In the genomic region with DNA sequence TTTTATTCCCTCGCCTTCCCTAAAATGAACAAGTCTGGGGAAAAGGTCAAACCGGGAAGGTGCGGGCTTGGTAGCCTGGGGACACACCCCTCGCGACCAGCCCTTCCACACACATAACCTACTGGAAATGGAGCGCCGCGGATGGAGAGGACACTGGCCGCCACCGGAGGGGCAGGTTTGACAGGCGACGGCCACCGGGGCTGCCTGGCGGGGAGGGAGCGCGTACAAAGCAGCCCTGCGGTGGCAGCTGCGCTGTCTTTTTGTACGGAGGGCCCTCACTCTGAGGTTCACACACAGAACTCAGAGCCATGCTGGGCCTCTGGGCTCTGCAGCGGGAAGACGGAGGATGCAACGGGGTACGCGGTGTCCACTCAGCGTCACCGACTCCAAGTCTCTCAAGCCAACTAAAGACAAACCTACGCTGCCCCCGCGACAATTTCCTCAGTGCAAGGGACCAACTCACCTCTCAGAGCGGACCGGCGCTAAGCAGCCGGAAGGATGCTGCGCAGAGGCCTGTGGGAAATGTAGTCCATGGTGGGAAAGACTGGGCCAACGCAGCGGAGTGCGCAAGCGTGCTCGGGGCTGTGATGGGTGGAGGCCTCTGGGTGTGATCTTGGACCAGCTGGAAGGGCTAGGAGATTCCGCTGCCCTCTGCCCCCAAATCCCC, we compare ENCODE assay signal across 8 mouse cellular contexts. TPM values are rescaled to one million over a fixed set of nuclear protein-coding genes. Genes with fewer than 3 reads are reported as not detected.
DNase-seq lines count a peak whose midpoint lies in the region; ATAC-seq lines count a peak whose summit lies in the region.

A gene (minus strand): TSS at position 499 of the 667 bp plus-strand sequence.

- WGBS in embryonic facial prominence, embryonic 14.5 days = under 1% methylated on average over 37 of the region's 40 CpGs
- under 1% methylated on average over 40 of the region's 40 CpGs for WGBS in kidney, embryonic 14.5 days
- whole genome bisulfite sequencing in limb, embryonic 15.5 days = under 1% methylated on average over 40 of the region's 40 CpGs

- peak; percentile 81 for DNase-seq in 3T3-L1 (ENCODE audit: low read depth, low spot score)
- peak; percentile 62 for DNase-seq in adrenal gland, postnatal 4 days (ENCODE audit: low spot score in 2 of 2)
- DNase-seq in embryonic facial prominence, embryonic 14.5 days (ENCODE audit: low spot score) = peak; percentile 95
- DNase-seq in heart, adult 9 months (ENCODE audit: low spot score in 2 of 2) = peak; percentile 89 to 90
- DNase-seq in monocyte, adult 2 months (ENCODE audit: low read depth in 1 of 2, low spot score in 2 of 2) = peak; percentile 42 to 56
- peak; percentile 90 to 91 for DNase-seq in spleen, postnatal 36 days (ENCODE audit: low spot score in 2 of 2)

- H3K9me3 ChIP-seq in embryonic facial prominence, embryonic 14.5 days (ENCODE audit: control insufficient read depth, low read length) = no peaks in the 10 kb centered on the region
- H3K9me3 ChIP-seq in kidney, embryonic 14.5 days (ENCODE audit: control insufficient read depth, low read length) = no peaks in the 10 kb centered on the region
- no peaks in the 10 kb centered on the region for H3K9me3 ChIP-seq in limb, embryonic 15.5 days

- H3K4me1 ChIP-seq in embryonic facial prominence, embryonic 14.5 days (ENCODE audit: control insufficient read depth, insufficient read depth, low read length) = peaks cover 7% of the 10 kb centered on the region; the same call in 1 of the 2 replicates
- peaks cover 10% of the 10 kb centered on the region for H3K4me1 ChIP-seq in kidney, embryonic 14.5 days (ENCODE audit: control insufficient read depth, insufficient read depth, low read length)
- peaks cover 16% of the 10 kb centered on the region for H3K4me1 ChIP-seq in limb, embryonic 15.5 days

- peak within 1 kb of the TSS; percentile 79 for H3K4me2 ChIP-seq in embryonic facial prominence, embryonic 14.5 days (ENCODE audit: low read depth, low read length)
- H3K4me2 ChIP-seq in kidney, embryonic 14.5 days (replicated peaks; ENCODE audit: low read depth, low read length) = peak within 1 kb of the TSS; percentile 84
- H3K4me2 ChIP-seq in limb, embryonic 15.5 days = peak within 1 kb of the TSS; percentile 71

- peak within 1 kb of the TSS; percentile 78 for H3K9ac ChIP-seq in embryonic facial prominence, embryonic 14.5 days (ENCODE audit: low read depth, low read length)
- peak within 1 kb of the TSS; percentile 66 for H3K9ac ChIP-seq in kidney, embryonic 14.5 days (ENCODE audit: low read depth, low read length)
- peak within 1 kb of the TSS; percentile 62 for H3K9ac ChIP-seq in limb, embryonic 15.5 days

- H3K36me3 ChIP-seq in embryonic facial prominence, embryonic 14.5 days (ENCODE audit: control insufficient read depth, insufficient read depth, low read length) = peaks cover 16% of the 10 kb centered on the region
- H3K36me3 ChIP-seq in kidney, embryonic 14.5 days (ENCODE audit: control insufficient read depth, insufficient read depth, low read length) = peaks cover 4% of the 10 kb centered on the region
- H3K36me3 ChIP-seq in limb, embryonic 15.5 days = peaks cover 14% of the 10 kb centered on the region

- peak within 1 kb of the TSS; percentile 67 for H3K27ac ChIP-seq in embryonic facial prominence, embryonic 14.5 days (replicated peaks; ENCODE audit: low read depth, low read length)
- H3K27ac ChIP-seq in kidney, embryonic 14.5 days (ENCODE audit: low read depth, low read length) = peak within 1 kb of the TSS; percentile 73
- H3K27ac ChIP-seq in limb, embryonic 15.5 days = peak within 1 kb of the TSS; percentile 69

- H3K27me3 ChIP-seq in embryonic facial prominence, embryonic 14.5 days (replicated peaks; ENCODE audit: control insufficient read depth, insufficient read depth, low read length) = no peaks in the 10 kb centered on the region
- no peaks in the 10 kb centered on the region for H3K27me3 ChIP-seq in kidney, embryonic 14.5 days (ENCODE audit: control insufficient read depth, insufficient read depth, low read length)
- H3K27me3 ChIP-seq in limb, embryonic 15.5 days = no peaks in the 10 kb centered on the region

- ATAC-seq in embryonic facial prominence, embryonic 14.5 days (ENCODE audit: low read depth) = peak; percentile 99
- ATAC-seq in kidney, embryonic 14.5 days (ENCODE audit: low FRiP score, low TSS enrichment) = peak; percentile 97
- ATAC-seq in limb, embryonic 15.5 days (ENCODE audit: insufficient number of reproducible peaks, low FRiP score, low TSS enrichment, low read depth) = peak; percentile 93

- peak within 1 kb of the TSS; percentile 69 for H3K4me3 ChIP-seq in embryonic facial prominence, embryonic 14.5 days (ENCODE audit: low read depth, low read length)
- H3K4me3 ChIP-seq in kidney, embryonic 14.5 days (ENCODE audit: low read length) = peak within 1 kb of the TSS; percentile 78
- H3K4me3 ChIP-seq in limb, embryonic 15.5 days = peak within 1 kb of the TSS; percentile 73

RNA-seq across cellular contexts. Expression of the gene that starts here (rescaled TPM):
- total RNA-seq in adrenal gland, postnatal 4 days (2021) = 1 to 10 TPM; 3.5 to 4.1 TPM
- polyA plus RNA-seq in embryonic facial prominence, embryonic 14.5 days (2014; fragmentation: Nextera tagmentation; extraction: Ambion mirVana) = 4.4 and 6.4 TPM in 2 replicates
- 2.6 and 4.1 TPM in 2 replicates for polyA plus RNA-seq in kidney, embryonic 14.5 days (2014; fragmentation: Nextera tagmentation; extraction: Ambion mirVana)
- 5.7 and 6.1 TPM in 2 replicates for polyA plus RNA-seq in limb, embryonic 15.5 days (2015; fragmentation: Nextera tagmentation; extraction: Ambion mirVana)

Comparison
In these comparisons a context has a peak if more than half of its experiments do, and no peak if none do; other contexts are left out.
1. Peak in every context shown above with its lines: DNase-seq, ATAC-seq, H3K4me3 ChIP-seq and H3K27ac ChIP-seq.